Mouse (Mus musculus) adipocyte (in vitro differentiated cells): Measurements from ENCODE around the gene Mbtps1.

Source experiments
- DNase-seq: peaks from one replicate; pipeline ENCODE4 v3.0.0-alpha.2; 2016; ENCODE audit warnings: low spot score

The Mbtps1 gene

DNA sequence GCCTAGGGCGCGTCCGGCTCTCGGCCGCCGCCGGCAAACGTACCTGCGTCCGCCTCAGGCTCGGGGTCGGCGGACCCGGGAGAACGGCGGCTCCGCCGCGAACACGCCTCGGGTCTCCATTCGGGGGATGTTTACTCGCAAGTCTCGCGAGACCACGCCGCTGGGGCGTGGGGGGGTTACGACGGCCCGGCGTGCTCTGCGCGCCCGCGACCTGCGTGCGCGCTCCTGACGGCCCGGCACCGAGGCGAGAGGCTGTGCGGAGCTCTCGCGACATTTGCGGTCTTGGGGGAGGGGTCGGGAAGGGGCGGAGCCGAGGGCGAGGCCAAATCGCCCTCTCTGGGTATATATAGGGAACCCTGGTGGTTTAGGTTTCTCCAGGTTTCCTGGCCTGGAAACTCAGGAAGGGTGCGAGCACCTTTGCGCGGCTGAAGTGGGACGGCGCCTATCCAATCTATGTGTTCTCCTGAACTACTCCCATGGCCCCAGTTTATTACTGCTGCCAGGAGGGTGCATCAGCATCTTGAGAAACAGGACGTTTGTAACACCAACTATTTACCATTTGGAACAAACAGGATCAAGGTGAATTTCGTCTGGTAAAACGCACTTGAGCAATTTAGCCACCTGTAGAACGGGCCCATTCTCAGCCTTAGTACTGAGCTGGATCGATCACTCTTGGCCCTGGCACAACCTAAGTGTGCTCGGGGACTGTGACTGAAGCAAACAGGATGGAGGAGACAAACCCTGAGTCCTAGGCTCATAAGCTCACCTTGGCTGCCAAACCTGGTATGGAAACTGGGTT lies at the start of gene Mbtps1:
Mbtps1 (minus strand) TSS at position 133 of the 799 bp plus-strand sequence.
- DNase-seq, result peak; percentile 91

- DNase-seq, result no peak
These were observed 47.7 kb upstream of the Mbtps1 start for GRCm38 (mm10) chr8:119606224-119606623.

- peak; percentile 91 for DNase-seq
These were observed 46.5 kb upstream of the Mbtps1 start, which contains the start of gene Taf1c for GRCm38 (mm10) chr8:119604996-119605395. Gene Taf1c, minus strand, starts transcription at chr8:119605222.

- DNase-seq, result peak; percentile 8
These were observed 45.9 kb upstream of the Mbtps1 start for GRCm38 (mm10) chr8:119604398-119604803.

GRCm38 (mm10) chr8:119603771-119604170 lies 45.2 kb upstream of the Mbtps1 start:
- no peak for DNase-seq

DNA sequence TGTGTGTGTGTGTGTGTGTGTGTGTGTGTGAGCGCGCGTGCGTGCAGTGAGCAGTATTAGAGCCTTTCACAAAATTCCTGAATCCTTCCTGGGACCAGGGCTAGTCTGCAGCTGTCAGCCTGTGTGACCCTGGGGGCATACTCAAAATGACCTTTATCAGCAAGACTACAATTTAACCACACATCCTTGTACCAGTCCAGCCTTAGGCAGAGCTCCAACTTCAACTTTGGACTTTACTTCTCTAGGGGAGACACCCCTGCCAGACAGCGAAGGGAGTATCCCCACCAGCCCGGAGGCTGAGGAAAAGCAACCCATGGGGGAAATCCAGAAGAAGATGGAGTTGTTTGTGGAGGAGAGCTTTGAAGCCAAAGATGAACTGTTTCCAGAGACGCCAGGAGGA lies 32.9 kb upstream of the Mbtps1 start:
- no peak for DNase-seq

DNA sequence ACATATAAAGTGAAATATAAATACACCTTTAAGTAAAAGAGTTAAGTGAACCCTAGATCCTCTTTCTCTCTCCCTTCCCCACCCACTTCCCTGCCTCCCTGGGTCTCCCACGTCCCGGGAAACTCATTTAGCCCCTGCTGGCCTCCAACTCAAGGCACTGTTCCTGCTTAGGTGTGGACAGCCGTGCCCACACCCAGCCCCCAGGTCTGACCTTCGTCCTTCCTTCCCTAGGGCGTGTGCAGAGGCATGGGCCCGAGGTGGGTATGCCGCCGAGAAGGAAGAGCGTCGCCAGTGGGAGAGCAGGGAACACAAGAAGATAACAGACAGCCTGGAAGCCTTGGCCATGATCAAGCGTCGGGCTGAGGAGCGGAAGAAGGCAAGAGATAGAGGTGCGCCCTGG lies 31.8 kb upstream of the Mbtps1 start:
- no peak for DNase-seq

DNA sequence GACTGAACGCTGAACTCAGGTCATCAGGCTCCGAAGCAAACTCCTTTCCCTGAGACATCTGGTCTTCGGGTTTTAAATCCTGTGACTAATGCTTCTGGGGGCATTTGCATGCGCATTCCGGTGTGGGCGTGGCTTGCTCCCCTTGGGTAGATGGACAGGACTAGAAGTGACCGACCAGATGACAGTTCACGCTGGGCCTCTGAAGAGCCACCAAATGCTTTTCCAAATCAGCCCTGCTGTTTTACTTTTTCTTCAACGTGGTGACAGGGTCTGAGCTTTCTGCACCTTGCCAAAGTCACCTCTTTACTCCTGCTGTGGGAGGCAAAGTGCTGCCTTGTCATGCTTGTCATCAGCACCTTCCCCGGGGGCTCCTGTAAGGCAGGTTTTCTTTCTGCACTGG lies 30.3 kb upstream of the Mbtps1 start:
- DNase-seq, result no peak

GRCm38 (mm10) chr8:119588321-119588720 lies 29.8 kb upstream of the Mbtps1 start:
- no peak for DNase-seq

DNA sequence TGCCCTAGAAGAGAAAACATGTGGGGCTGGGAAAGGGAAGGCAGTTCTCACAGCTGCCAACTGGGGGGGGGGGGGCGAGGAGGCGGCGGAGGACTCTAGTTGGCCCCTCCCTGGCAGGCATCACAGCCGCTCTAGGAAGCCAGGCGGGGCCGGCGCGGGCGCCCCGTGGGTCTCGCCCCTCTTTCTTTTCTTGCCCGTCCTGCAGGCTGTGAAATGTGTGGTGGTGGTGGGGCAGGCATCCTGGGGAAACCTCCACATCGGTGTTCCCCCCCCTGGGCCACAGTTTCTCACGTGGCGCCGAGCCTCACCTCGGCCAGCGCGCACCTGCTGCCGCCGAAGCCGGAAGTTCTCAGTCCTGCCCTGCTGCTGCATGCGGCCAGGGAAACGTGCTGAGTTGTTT lies 27.4 kb upstream of the Mbtps1 start:
- no peak for DNase-seq

DNA sequence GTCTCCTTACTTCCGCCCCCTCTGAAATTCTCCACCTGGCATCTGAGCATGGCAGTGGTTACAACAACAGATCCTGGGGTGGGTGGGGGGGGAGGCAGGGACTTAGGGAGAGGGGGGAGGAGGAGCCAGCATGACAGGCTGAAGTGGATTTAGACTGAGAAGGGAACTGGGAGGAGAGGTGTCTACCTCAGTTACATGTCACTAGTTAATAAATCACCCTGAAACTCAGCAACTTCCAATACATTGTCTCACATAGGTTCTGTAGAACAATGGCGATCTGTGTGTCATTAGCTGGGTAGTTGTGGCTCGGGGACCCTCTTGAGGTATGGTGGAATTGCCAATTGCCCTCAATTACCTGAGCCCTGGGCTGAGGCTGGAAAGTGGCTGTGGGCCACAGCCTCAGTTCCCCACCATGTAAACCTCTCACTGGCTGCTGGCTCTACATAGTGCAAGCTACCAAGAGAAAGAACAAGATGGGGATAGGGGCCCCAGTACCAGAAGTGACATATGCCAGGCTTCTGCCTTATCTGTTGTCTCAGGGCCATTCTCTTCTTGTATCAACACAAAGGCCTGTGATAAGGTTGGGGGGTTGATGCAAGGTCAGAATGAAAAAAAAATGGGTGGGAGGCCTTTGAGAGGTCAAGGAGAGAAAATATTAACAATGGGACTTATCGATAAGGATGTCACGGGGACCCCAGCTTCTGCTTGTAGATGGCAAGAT lies 22.1 kb upstream of the Mbtps1 start:
- no peak for DNase-seq

- DNase-seq, result no peak
These were observed 20.6 kb upstream of the Mbtps1 start for GRCm38 (mm10) chr8:119579096-119579495.

- DNase-seq, result no peak
These were observed 16.8 kb upstream of the Mbtps1 start for GRCm38 (mm10) chr8:119575366-119575726.

- DNase-seq, result peak; percentile 82
These were observed 16.2 kb upstream of the Mbtps1 start, which contains the start of the genes Hsdl1 and Dnaaf1 for GRCm38 (mm10) chr8:119574437-119575365. Gene Hsdl1, minus strand, starts transcription at chr8:119575183. Gene Dnaaf1, plus strand, starts transcription at chr8:119575235.

DNA sequence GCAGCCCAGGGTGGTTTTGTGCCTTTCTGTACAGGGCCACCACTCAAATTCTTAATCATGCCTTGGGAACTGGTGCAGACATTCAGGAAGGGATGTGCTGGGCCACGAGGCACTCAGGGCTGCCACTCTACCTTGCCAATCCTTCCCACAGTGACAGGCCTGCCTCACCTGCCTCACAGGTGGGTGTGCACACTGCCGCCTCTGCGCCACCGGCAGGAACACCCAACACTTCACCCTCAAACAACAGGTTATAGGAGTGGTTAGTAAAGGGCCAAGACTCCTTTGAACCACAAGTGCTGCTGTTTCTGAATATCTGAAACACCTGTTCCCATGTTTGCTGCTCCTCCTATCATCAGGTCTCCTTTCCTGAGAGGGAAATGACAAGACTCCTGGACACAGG lies 13.9 kb upstream of the Mbtps1 start:
- no peak for DNase-seq

GRCm38 (mm10) chr8:119571135-119571534 lies 12.6 kb upstream of the Mbtps1 start:
- no peak for DNase-seq

- no peak for DNase-seq
These were observed 11.3 kb upstream of the Mbtps1 start for GRCm38 (mm10) chr8:119569881-119570280.

- DNase-seq, result no peak
These were observed 10.4 kb upstream of the Mbtps1 start for GRCm38 (mm10) chr8:119568951-119569350.

- no peak for DNase-seq
These were observed 9.7 kb upstream of the Mbtps1 start for GRCm38 (mm10) chr8:119568251-119568650.

DNA sequence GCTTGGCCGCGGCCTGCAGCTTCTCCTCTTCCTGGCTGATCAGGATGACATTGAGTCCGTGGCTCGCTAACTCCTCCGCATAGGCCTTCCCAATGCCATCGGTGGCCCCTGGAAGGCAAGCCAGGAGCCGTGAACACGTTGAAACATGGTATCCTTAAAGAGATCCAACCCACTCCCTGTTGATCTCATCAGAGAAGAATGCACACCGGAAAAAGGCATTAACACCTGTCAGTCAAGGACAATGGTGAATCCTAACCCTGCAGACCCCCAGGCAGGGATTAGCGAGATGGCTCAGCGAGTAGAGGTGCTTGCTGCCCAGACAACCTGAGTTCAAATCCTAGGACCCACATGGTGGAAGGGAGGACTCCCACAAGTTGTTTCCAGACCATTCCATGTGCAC lies 7.8 kb upstream of the Mbtps1 start:
- no peak for DNase-seq

DNA sequence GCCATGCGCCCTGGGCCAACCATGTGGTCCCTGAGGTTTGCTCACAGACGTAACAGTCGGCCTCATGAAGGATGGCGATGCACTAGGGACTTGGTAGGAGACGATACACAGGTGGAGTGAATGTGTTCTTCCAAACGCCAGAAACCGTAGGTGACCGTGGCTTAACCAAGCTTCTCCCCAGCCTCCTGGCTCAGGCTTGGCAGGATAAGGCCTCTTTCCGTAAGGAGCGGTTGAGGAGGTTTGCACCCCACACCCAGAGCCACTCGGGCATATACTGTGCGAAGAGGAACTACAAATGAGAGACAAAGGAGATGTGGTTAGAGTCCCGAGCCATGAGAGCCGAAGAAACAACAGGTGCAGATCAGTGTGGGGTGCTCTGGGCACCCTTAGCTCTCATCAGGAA lies 5.3 kb upstream of the Mbtps1 start:
- no peak for DNase-seq

- no peak for DNase-seq
These were observed 826 bp upstream of the Mbtps1 start for GRCm38 (mm10) chr8:119559402-119559720.
